Mouse (Mus musculus) mouse embryonic stem cell (cell line): ENCODE data around the gene Draxin.

Experiments
- in situ Hi-C, 2 experiments: fragments of 300-500 bp; cut with MboI; formaldehyde crosslinking; loops; 1 replicate in 1 of 2; 3 replicates in 1 of 2; pipeline ENCODE4 v1.14.3; 2019 to 2020; ENCODE audit warnings: low sequenced_read_pairs in 2 of 2, low pct_unique_long_range_greater_than_20kb in 1 of 2, mixed read lengths in 1 of 2; ENCODE audit not compliant: unreplicated experiment in 1 of 2

Gene Draxin

GRCm38 (mm10) chr4:148095081-148095480 is 35.4 kb downstream of the Draxin start:
- in situ Hi-C loops = no loop called here

GRCm38 (mm10) chr4:148094161-148094560 is 36.3 kb downstream of the Draxin start:
- in situ Hi-C loops = no loop called here

GRCm38 (mm10) chr4:148092551-148093271 is 37.8 kb downstream of the Draxin start:
- in situ Hi-C loops = no loop called here

GRCm38 (mm10) chr4:148091181-148091580 is 39.3 kb downstream of the Draxin start:
- in situ Hi-C loops = no loop called here

GRCm38 (mm10) chr4:148089166-148089565 is 41.3 kb downstream of the Draxin start:
- in situ Hi-C loops = no loop called here

- in situ Hi-C loops = no loop called here
These were observed 42.5 kb downstream of the Draxin start, which contains the start of gene Agtrap for GRCm38 (mm10) chr4:148087907-148088527. Agtrap (minus strand) TSS chr4:148088031.

GRCm38 (mm10) chr4:148087091-148087906 is 43.2 kb downstream of the Draxin start:
- in situ Hi-C loops = no loop called here

GRCm38 (mm10) chr4:148085907-148086305 is 44.6 kb downstream of the Draxin start:
- in situ Hi-C loops = no loop called here

GRCm38 (mm10) chr4:148085131-148085906 is 45.2 kb downstream of the Draxin start:
- in situ Hi-C loops = no loop called here

GRCm38 (mm10) chr4:148084261-148084714 is 46.2 kb downstream of the Draxin start:
- in situ Hi-C loops = no loop called here

GRCm38 (mm10) chr4:148083176-148083899 is 47.2 kb downstream of the Draxin start:
- in situ Hi-C loops = no loop called here

GRCm38 (mm10) chr4:148082257-148083044 is 48.0 kb downstream of the Draxin start:
- in situ Hi-C loops = no loop called here

GRCm38 (mm10) chr4:148081201-148081600 is 49.3 kb downstream of the Draxin start:
- in situ Hi-C loops = no loop called here

- in situ Hi-C loops = no loop called here
These were observed 49.9 kb downstream of the Draxin start for GRCm38 (mm10) chr4:148080597-148080973.

GRCm38 (mm10) chr4:148079944-148080596 is 50.4 kb downstream of the Draxin start:
- in situ Hi-C loops = no loop called here

- in situ Hi-C loops = no loop called here
These were observed 51.3 kb downstream of the Draxin start for GRCm38 (mm10) chr4:148079212-148079611.

GRCm38 (mm10) chr4:148075881-148076280 is 54.6 kb downstream of the Draxin start:
- in situ Hi-C loops = no loop called here
